Mouse (Mus musculus) MEL (cell line): ENCODE measurements around the gene Ambra1. TPM values are rescaled to one million over a fixed set of nuclear protein-coding genes. Genes with fewer than 3 reads are reported as not detected.

ENCODE experiments used
- DNase-seq: peaks from one replicate; pipeline ENCODE4 v3.0.0; 2011; ENCODE audit warnings: low read depth, low spot score
- H3K27ac ChIP-seq: 2 replicates; pipeline ENCODE4 v1.5.1; 2012; ENCODE audit warnings: low read depth, mild to moderate bottlenecking, control low read depth, low read length, moderate library complexity; ENCODE audit not compliant: control insufficient read depth
- H3K27me3 ChIP-seq, 2 experiments: fragments of 150-350 bp in 1 of 2; sonication (generic) in 1 of 2; 2 replicates each; pipeline ENCODE4 v1.6.1; 2012; ENCODE audit warnings: low read length in 2 of 2, mild to moderate bottlenecking in 2 of 2, improper control_type of control experiment in 1 of 2, moderate library complexity in 1 of 2; ENCODE audit not compliant: insufficient read depth in 2 of 2, control insufficient read depth in 1 of 2
- H3K36me3 ChIP-seq, 2 experiments: 2 replicates each; pipeline ENCODE4 v1.6.1; 2012 to 2014; ENCODE audit warnings: low read length in 2 of 2, improper control_type of control experiment in 1 of 2, inconsistent platforms in 1 of 2, mild to moderate bottlenecking in 1 of 2; ENCODE audit not compliant: insufficient read depth in 2 of 2, control insufficient read depth in 1 of 2
- H3K4me1 ChIP-seq, 2 experiments: fragments of 150-350 bp in 1 of 2; sonication (generic) in 1 of 2; 2 replicates each; pipeline ENCODE4 v1.6.1; 2012; ENCODE audit warnings: low read length in 2 of 2, improper control_type of control experiment in 1 of 2, mild to moderate bottlenecking in 1 of 2; ENCODE audit not compliant: insufficient read depth in 2 of 2, control insufficient read depth in 1 of 2
- H3K4me3 ChIP-seq, 2 experiments: fragments of 150-350 bp in 1 of 2; sonication (generic) in 1 of 2; 2 replicates each; pipeline ENCODE4 v1.5.1; 2012; ENCODE audit warnings: low read depth in 2 of 2, low read length in 2 of 2, mild to moderate bottlenecking in 2 of 2, moderate library complexity in 2 of 2, control low read depth in 1 of 2, improper control_type of control experiment in 1 of 2; ENCODE audit not compliant: control insufficient read depth in 1 of 2, insufficient read depth in 1 of 2
- H3K79me2 ChIP-seq: 2 replicates; pipeline ENCODE4 v1.6.1; 2012; ENCODE audit warnings: mild to moderate bottlenecking, low read length, moderate library complexity; ENCODE audit not compliant: control insufficient read depth, poor library complexity, insufficient read depth
- H3K9ac ChIP-seq: 2 replicates; pipeline ENCODE4 v1.6.1; 2012; ENCODE audit warnings: low read depth, mild to moderate bottlenecking, control low read depth, low read length, moderate library complexity; ENCODE audit not compliant: control insufficient read depth, poor library complexity, severe bottlenecking
- H3K9me3 ChIP-seq: fragments of 150-350 bp; sonication (generic); replicated peaks from 2 replicates; pipeline ENCODE4 v1.6.1; 2012; ENCODE audit warnings: mild to moderate bottlenecking, low read length, improper control_type of control experiment, moderate library complexity; ENCODE audit not compliant: insufficient read depth
- BHLHE40 ChIP-seq: IDR thresholded peaks from 2 replicates; pipeline ENCODE4 v1.6.1; 2012; ENCODE audit warnings: low read depth, mild to moderate bottlenecking, inconsistent platforms, low read length, improper control_type of control experiment, borderline replicate concordance
- CHD1 ChIP-seq: IDR thresholded peaks from 2 replicates; pipeline ENCODE4 v1.6.1; 2012; ENCODE audit warnings: low read depth, mild to moderate bottlenecking, inconsistent platforms, low read length, improper control_type of control experiment
- CTCF ChIP-seq, 3 experiments: IDR thresholded peaks in 2 of 3; conservative IDR thresholded peaks in 1 of 3; 2 replicates each; pipeline ENCODE4 v1.5.1; 2011 to 2012; ENCODE audit warnings: low read length in 3 of 3, low read depth in 2 of 3, mild to moderate bottlenecking in 2 of 3, improper control_type of control experiment in 1 of 3, inconsistent platforms in 1 of 3, mixed read lengths in 1 of 3, moderate library complexity in 1 of 3; ENCODE audit not compliant: control insufficient read depth in 1 of 3, insufficient read depth in 1 of 3, poor library complexity in 1 of 3, severe bottlenecking in 1 of 3
- E2F4 ChIP-seq: IDR thresholded peaks from 2 replicates; pipeline ENCODE4 v1.6.1; 2011; ENCODE audit warnings: low read depth, low read length, improper control_type of control experiment, borderline replicate concordance
- ELF1 ChIP-seq: IDR thresholded peaks from 2 replicates; pipeline ENCODE4 v1.6.1; 2014; ENCODE audit warnings: low read depth, mild to moderate bottlenecking, inconsistent platforms, low read length, improper control_type of control experiment, moderate library complexity
- ETS1 ChIP-seq: IDR thresholded peaks from 2 replicates; pipeline ENCODE4 v1.6.1; 2012; ENCODE audit warnings: low read depth, mild to moderate bottlenecking, inconsistent platforms, low read length, improper control_type of control experiment, moderate library complexity
- GATA1 ChIP-seq: IDR thresholded peaks from 2 replicates; pipeline ENCODE4 v1.6.1; 2011; ENCODE audit warnings: low read depth, low read length, improper control_type of control experiment
- HCFC1 ChIP-seq: IDR thresholded peaks from 2 replicates; pipeline ENCODE4 v1.6.1; 2012; ENCODE audit warnings: low read depth, mild to moderate bottlenecking, inconsistent platforms, low read length, improper control_type of control experiment, moderate library complexity
- KAT2A ChIP-seq: conservative IDR thresholded peaks from 2 replicates; pipeline ENCODE4 v1.6.1; 2012; ENCODE audit warnings: low read depth, low read length, improper control_type of control experiment, inconsistent platforms
- MAFK ChIP-seq: IDR thresholded peaks from 2 replicates; pipeline ENCODE4 v1.6.1; 2011; ENCODE audit warnings: low read depth, mild to moderate bottlenecking, low read length, improper control_type of control experiment, borderline replicate concordance
- MEF2A ChIP-seq: IDR thresholded peaks from 2 replicates; pipeline ENCODE4 v1.6.1; 2014; ENCODE audit warnings: low read depth, mild to moderate bottlenecking, inconsistent platforms, low read length, improper control_type of control experiment; ENCODE audit not compliant: poor library complexity, insufficient replicate concordance, severe bottlenecking; ENCODE audit errors: extremely low read depth
- MXI1 ChIP-seq: IDR thresholded peaks from 2 replicates; pipeline ENCODE4 v1.6.1; 2011; ENCODE audit warnings: mild to moderate bottlenecking, low read depth, low read length, improper control_type of control experiment
- MYB ChIP-seq: IDR thresholded peaks from 2 replicates; pipeline ENCODE4 v1.6.1; 2011; ENCODE audit warnings: mild to moderate bottlenecking, low read depth, low read length, improper control_type of control experiment
- MYC ChIP-seq: IDR thresholded peaks from 2 replicates; pipeline ENCODE4 v1.6.1; 2011; ENCODE audit warnings: low read depth, mild to moderate bottlenecking, low read length, improper control_type of control experiment, moderate library complexity
- NELFE ChIP-seq: IDR thresholded peaks from 2 replicates; pipeline ENCODE4 v1.6.1; 2011; ENCODE audit warnings: low read depth, low read length, improper control_type of control experiment
- NRF1 ChIP-seq: IDR thresholded peaks from 2 replicates; pipeline ENCODE4 v1.6.1; 2014; ENCODE audit warnings: low read depth, mild to moderate bottlenecking, inconsistent platforms, low read length, improper control_type of control experiment, moderate library complexity; ENCODE audit not compliant: poor library complexity, insufficient read depth, severe bottlenecking
- POLR2AphosphoS5 ChIP-seq: IDR thresholded peaks from 2 replicates; pipeline ENCODE4 v1.6.1; 2012; ENCODE audit warnings: low read depth, borderline replicate concordance, mild to moderate bottlenecking, inconsistent platforms, low read length, moderate library complexity, mixed read lengths
- RCOR1 ChIP-seq: IDR thresholded peaks from 2 replicates; pipeline ENCODE4 v1.6.1; 2012; ENCODE audit warnings: low read depth, mild to moderate bottlenecking, inconsistent platforms, low read length, improper control_type of control experiment
- SIN3A ChIP-seq: IDR thresholded peaks from 2 replicates; pipeline ENCODE4 v1.6.1; 2012; ENCODE audit warnings: low read length, improper control_type of control experiment, inconsistent platforms
- SMC3 ChIP-seq: IDR thresholded peaks from 2 replicates; pipeline ENCODE4 v1.6.1; 2011; ENCODE audit warnings: low read depth, low read length, improper control_type of control experiment
- TAL1 ChIP-seq: IDR thresholded peaks from 2 replicates; pipeline ENCODE4 v1.6.1; 2012; ENCODE audit warnings: mild to moderate bottlenecking, inconsistent platforms, low read length, moderate library complexity, mixed read lengths
- TBP ChIP-seq: IDR thresholded peaks from 2 replicates; pipeline ENCODE4 v1.8.0; 2011; ENCODE audit warnings: low read depth, low read length, improper control_type of control experiment
- TCF12 ChIP-seq: IDR thresholded peaks from 2 replicates; pipeline ENCODE4 v1.6.1; 2014; ENCODE audit warnings: low read depth, mild to moderate bottlenecking, inconsistent platforms, low read length, improper control_type of control experiment, moderate library complexity
- UBTF ChIP-seq: IDR thresholded peaks from 2 replicates; pipeline ENCODE4 v1.6.1; 2012; ENCODE audit warnings: low read depth, mild to moderate bottlenecking, inconsistent platforms, low read length, improper control_type of control experiment, moderate library complexity, borderline replicate concordance; ENCODE audit not compliant: insufficient read depth
- USF1 ChIP-seq: IDR thresholded peaks from 2 replicates; pipeline ENCODE4 v1.6.1; 2014; ENCODE audit warnings: low read depth, mild to moderate bottlenecking, inconsistent platforms, low read length, improper control_type of control experiment, moderate library complexity
- USF2 ChIP-seq, 2 experiments: IDR thresholded peaks; 2 replicates each; pipeline ENCODE4 v1.6.1; 2011 to 2012; ENCODE audit warnings: improper control_type of control experiment in 2 of 2, low read length in 2 of 2, borderline replicate concordance in 1 of 2, inconsistent platforms in 1 of 2, low read depth in 1 of 2, mild to moderate bottlenecking in 1 of 2; ENCODE audit not compliant: insufficient read depth in 1 of 2
- ZC3H11A ChIP-seq: IDR thresholded peaks from 2 replicates; pipeline ENCODE4 v1.6.1; 2012; ENCODE audit warnings: low read depth, mild to moderate bottlenecking, inconsistent platforms, low read length, improper control_type of control experiment
- ZKSCAN1 ChIP-seq: IDR thresholded peaks from 2 replicates; pipeline ENCODE4 v1.6.1; 2012; ENCODE audit warnings: low read depth, mild to moderate bottlenecking, inconsistent platforms, low read length, improper control_type of control experiment, moderate library complexity
- ZNF384 ChIP-seq: IDR thresholded peaks from 2 replicates; pipeline ENCODE4 v1.6.1; 2012; ENCODE audit warnings: low read depth, mild to moderate bottlenecking, inconsistent platforms, low read length, improper control_type of control experiment
- polyA plus RNA-seq, 2 experiments: library from polyadenylated mRNA; stranded (reverse) in 1 of 2; unstranded in 1 of 2; fragments of >175 nt in 1 of 2; fragments of >200 nt in 1 of 2; gene quantifications; 2 replicates each; pipeline versions ENCODE4 v1.2.1 to v1.2.4; 2012; ENCODE audit warnings: low replicate concordance in 2 of 2, low read depth in 1 of 2; ENCODE audit not compliant: insufficient read length in 2 of 2, insufficient read depth in 1 of 2, missing spikeins in 1 of 2
- total RNA-seq: library from RNA; depleted of rRNA; stranded (reverse); fragments of 300-350 nt; gene quantifications from 2 replicates; pipeline ENCODE4 v1.2.3, GENCODE M21; 2012

Gene Ambra1
- total and polyA plus RNA-seq, 3 experiments = 14.6 to 24.7 TPM; not detected in 1

DNA sequence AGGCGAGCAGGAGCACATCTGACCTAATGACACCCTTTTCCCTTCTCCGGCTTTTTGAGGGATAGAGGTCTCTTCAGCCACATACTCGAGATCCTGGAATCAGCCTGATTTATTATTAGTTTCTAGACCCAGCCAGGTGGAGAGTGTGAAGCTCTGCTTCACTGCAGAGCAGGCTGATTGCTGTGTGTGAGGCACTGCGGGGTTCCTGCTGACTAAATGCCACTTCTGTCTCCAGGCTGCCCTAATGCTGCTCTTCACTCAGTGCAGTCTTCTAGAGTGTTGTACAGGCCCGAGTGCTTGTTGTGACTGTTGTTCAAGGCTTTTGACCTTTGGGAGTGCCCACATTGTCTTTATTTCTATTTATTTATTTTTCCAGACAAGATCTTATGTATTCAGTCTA, 172.4 kb downstream of the Ambra1 start:
- H3K27me3 ChIP-seq = no peaks in the 10 kb centered on the region
- no peaks in the 10 kb centered on the region for H3K4me1 ChIP-seq
- DNase-seq = no peak
- no peak overlapping the region for H3K27ac ChIP-seq
- H3K36me3 ChIP-seq = peaks cover 0 to 11% of the 10 kb centered on the region in 2 experiments; a peak in 2 of 4 replicates
- no peaks in the 10 kb centered on the region for H3K79me2 ChIP-seq
- H3K4me3 ChIP-seq = no peak overlapping the region
- H3K9ac ChIP-seq = no peak overlapping the region
- TF ChIP-seq ZNF384 (no peak), ELF1 (no peak), MAFK (no peak), USF1 (no peak), MXI1 (no peak), MYC (no peak), SIN3A (no peak), ETS1 (no peak), KAT2A (no peak), BHLHE40 (no peak), POLR2AphosphoS5 (no peak), TAL1 (no peak), GATA1 (no peak), MEF2A (no peak), NRF1 (no peak), ZKSCAN1 (no peak)
- H3K9me3 ChIP-seq = no peaks in the 10 kb centered on the region

DNA sequence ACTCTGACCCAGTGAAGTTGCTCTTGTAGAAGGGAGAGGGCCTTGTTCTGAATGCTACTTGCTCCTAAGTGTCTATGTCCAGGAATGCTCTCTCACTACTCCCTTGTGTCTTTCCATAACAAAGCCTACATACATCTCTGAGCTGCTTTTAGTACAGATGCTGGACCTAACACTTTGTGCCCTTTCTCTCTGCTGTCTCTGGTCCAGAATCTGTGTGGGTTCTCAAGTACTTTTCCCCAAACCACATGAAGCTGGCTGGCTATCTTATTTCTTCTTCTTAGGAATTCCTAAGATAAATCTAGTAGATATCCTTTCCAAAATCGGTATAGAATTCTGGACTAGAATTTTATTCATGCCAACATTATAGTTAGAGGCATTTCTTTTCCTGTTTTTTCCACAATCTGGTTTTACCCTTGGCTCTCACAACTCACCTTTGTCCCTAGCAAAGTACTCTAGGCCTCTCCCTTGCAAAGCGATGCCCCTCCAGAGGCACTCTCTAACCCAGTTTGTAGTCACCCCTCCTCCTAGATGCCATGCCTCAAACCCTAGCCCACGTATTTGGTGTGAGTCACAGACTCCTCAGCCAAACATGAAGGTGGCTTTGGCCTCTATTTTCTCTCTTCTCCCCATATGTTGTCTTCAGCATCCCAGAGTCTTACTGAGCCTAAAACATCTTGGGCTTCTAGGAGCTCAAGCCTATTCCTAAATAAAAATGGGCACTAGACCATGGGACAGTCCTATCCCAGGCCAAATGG, 173.4 kb downstream of the Ambra1 start:
- peaks cover 0 to 9% of the 10 kb centered on the region in 2 experiments; a peak in 2 of 4 replicates for H3K36me3 ChIP-seq
- H3K4me3 ChIP-seq = no peak overlapping the region
- no peaks in the 10 kb centered on the region for H3K4me1 ChIP-seq
- no peaks in the 10 kb centered on the region for H3K79me2 ChIP-seq
- no peak for TF ChIP-seq USF1
- no peak for TF ChIP-seq UBTF
- no peak for TF ChIP-seq SMC3
- no peak for TF ChIP-seq MYC
- no peak for TF ChIP-seq ELF1
- no peak for TF ChIP-seq HCFC1
- no peak for TF ChIP-seq CTCF (IDR thresholded peaks at IDR 0.05 in 2 of 3, conservative IDR thresholded peaks at IDR 0.05 in 1 of 3; ENCODE audit: control insufficient read depth in 1 of 3, insufficient read depth in 1 of 3, low read depth in 2 of 3, low read length in 3 of 3, poor library complexity in 1 of 3, severe bottlenecking in 1 of 3)
- no peak for TF ChIP-seq POLR2AphosphoS5
- TF ChIP-seq GATA1 = no peak
- TF ChIP-seq CHD1 = no peak
- no peak for TF ChIP-seq TAL1
- no peak for TF ChIP-seq RCOR1
- no peak for TF ChIP-seq NELFE
- TF ChIP-seq ZC3H11A = no peak
- TF ChIP-seq TCF12 = no peak
- no peak for TF ChIP-seq BHLHE40
- no peak for TF ChIP-seq MYB
- TF ChIP-seq TBP = no peak
- TF ChIP-seq E2F4 = no peak
- no peak for TF ChIP-seq USF2 (IDR thresholded peaks at IDR 0.05; ENCODE audit: borderline replicate concordance in 1 of 2, insufficient read depth in 1 of 2, low read depth in 1 of 2, low read length in 2 of 2)
- H3K9ac ChIP-seq = no peak overlapping the region
- H3K9me3 ChIP-seq = no peaks in the 10 kb centered on the region
- DNase-seq = no peak
- no peaks in the 10 kb centered on the region for H3K27me3 ChIP-seq
- H3K27ac ChIP-seq = no peak overlapping the region
